Mouse (Mus musculus): Measurements from ENCODE around the gene Dusp7. TPM values are rescaled to one million over a fixed set of nuclear protein-coding genes. Genes with fewer than 3 reads are reported as not detected.
A peak's percentile ranks its signal among the peaks of the same experiment; 100 is the strongest.

Dusp7 gene
- total RNA-seq (2015), result 31.6 and 41.9 TPM in 2 replicates
- total RNA-seq (2017), result 10.8 and 15.0 TPM in 2 replicates

- peak; percentile 23 for ATAC-seq (replicated peaks; ENCODE audit: poor library complexity)
These were observed at the start of gene Dusp7 for GRCm38 (mm10) chr9:106368112-106368717. TSS of gene Dusp7 (plus strand) at chr9:106368632.

GRCm38 (mm10) chr9:106319095-106319494 is 49.3 kb upstream of the Dusp7 start:
- no peak for ATAC-seq (replicated peaks; ENCODE audit: poor library complexity)

DNA sequence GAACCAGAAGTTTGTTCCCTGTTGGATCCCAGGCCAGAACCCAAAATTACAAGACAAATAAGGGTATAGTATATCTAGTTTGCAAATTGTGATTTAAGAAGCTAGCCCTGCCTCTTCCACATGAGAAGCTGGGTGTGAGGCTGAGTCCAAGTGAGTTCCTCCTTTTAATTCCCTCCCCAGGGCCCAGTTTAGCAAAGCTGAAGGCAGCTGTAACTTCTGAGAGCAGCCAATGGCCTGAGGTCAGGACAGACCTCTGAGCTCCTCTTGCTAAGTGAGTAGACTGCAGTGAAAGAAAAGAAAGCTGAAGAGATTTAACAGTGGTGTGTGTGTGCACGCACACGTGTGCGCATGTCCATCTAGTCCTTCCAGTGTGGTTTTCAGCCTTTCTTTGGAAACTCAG is 45.9 kb upstream of the Dusp7 start:
- no peak for ATAC-seq (replicated peaks; ENCODE audit: poor library complexity)

DNA sequence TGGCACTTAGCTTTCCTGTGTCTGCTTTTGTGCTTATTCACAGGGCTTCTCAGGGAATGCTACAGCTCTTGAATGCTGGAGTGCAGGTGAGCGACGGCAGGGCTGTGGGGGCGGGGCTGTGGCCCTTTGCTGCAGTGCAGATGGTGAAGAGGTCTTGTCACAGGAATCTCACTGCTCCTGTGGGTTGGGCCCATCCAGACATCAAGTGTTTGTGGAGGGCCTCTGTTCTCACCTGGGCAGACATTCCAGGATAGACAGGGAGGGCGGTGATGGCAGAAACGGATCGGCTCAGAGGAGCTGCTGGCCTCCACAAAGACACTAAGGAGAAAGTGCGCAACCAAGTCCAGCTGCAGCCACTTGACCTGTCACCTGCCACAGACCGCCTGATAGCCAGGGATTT is 42.2 kb upstream of the Dusp7 start:
- no peak for ATAC-seq (replicated peaks; ENCODE audit: poor library complexity)

- no peak for ATAC-seq (replicated peaks; ENCODE audit: poor library complexity)
These were observed 41.2 kb upstream of the Dusp7 start for GRCm38 (mm10) chr9:106327125-106327809.

- ATAC-seq (replicated peaks; ENCODE audit: poor library complexity), result no peak
These were observed 40.3 kb upstream of the Dusp7 start for GRCm38 (mm10) chr9:106328068-106328610.

DNA sequence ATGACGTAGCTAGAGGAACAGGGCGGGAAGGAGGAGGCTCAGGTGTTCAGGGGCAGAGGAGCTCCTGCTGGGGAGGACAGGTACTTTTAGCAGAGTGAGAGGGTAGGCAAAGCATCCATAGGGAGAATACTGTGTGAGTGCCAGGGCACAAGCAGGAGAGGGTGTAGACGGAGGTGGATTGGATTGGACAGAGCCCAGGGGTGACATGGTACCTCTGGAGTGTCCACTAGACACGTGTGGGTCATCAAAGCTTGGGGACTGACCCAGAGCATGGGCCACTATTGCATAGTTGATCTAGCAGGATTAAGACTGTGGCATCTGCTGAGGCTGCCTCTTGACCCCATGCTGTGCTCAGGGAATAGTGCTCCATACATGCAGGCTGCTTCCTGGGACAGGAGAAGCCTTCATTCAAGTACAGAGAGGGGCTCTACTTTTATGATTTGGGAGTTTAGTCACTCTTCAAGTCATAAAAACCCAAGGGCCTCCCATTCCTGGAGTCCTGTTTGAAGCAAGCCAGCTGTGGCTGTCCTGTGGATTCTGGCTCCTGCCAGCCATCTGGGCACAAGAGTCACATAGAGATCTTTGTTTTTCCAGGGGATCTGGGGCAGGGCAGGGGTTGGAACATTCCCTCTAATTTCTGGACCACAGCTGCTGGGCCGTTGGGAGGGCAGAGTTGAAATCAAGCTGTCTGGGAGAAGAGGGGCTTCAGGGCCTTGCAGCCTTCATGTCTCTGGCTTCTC is 39.5 kb upstream of the Dusp7 start:
- ATAC-seq (replicated peaks; ENCODE audit: poor library complexity), result no peak

GRCm38 (mm10) chr9:106332746-106333145 is 35.7 kb upstream of the Dusp7 start:
- ATAC-seq (replicated peaks; ENCODE audit: poor library complexity), result no peak

GRCm38 (mm10) chr9:106337620-106338019 is 30.8 kb upstream of the Dusp7 start:
- no peak for ATAC-seq (replicated peaks; ENCODE audit: poor library complexity)

- no peak for ATAC-seq (replicated peaks; ENCODE audit: poor library complexity)
These were observed 29.8 kb upstream of the Dusp7 start for GRCm38 (mm10) chr9:106338462-106339172.

DNA sequence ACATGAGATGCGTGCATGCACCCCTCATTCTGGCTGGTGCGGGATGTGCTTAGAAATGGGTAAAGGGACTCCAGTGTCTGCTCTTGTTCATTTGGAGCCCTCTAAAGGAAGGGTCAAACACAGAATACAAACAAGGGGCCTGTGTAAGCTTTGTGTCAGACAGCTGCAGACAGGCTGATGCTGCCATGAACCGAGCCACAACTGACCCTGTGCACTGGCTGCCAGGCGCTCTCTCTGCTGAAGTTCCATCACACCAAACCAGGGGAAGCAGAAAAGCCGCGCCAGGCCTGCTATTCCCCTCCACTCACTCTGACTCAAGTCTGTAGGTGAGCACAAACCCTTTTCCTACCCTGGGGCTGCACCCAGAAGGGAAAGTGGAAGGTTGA is 29.3 kb upstream of the Dusp7 start:
- ATAC-seq (replicated peaks; ENCODE audit: poor library complexity), result no peak

DNA sequence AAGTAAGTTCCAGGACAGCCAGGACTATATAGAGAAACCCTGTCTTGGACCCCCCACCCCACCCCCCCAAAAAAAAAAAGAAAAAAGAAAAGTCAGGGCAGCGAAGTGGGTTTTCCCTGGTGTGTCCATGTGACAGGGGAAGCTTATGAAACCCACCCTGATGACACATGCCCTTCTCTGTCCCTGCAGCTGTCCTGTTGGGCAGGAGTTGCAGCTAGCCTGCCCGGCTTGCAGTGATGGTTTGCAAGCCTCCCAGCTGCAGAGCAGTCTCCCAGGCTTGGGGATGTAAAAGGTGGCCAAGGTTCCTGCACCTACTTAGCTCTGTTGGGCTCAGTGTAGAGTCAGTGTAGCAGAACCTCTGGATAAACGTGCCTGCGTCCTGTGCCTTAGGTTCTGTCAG is 28.7 kb upstream of the Dusp7 start:
- no peak for ATAC-seq (replicated peaks; ENCODE audit: poor library complexity)

DNA sequence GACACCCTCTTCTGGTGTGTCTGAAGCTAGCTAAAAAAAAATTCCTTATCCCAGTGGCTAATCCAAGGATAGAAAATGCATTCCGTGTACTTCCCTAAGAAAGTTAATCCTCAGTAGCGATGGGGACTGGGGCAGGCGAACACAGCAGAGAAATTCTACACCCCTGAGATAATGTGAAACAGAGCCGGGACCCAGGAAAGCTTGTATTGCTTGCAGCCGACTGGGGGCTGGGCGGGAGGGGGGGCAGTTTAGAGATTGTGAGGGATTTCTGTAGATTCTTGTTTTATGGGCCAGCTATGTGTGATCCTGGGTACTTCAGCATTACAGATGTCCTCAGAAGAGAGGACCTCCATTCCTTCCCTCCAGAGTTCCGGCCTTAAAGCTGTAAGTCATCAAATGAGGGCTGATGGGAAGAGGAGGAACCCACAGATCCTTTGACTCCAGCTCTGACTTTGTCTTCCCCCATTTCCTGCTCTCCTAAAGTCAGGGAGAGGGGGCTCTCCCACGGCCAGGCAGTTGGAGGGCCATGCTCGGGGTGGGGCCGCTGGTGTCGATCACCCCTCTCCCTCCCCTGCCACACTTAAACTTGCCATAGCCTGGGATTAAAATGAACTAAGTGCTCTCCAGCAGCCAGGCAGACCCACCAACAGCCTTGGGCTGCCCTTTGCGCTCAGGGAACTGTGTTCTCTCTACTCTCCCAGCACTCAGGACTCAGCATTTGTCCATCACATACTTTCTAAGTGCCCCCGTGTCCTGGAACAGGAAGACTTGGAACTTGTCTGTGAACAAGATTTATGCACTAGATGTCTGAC is 27.7 kb upstream of the Dusp7 start:
- no peak for ATAC-seq (replicated peaks; ENCODE audit: poor library complexity)

DNA sequence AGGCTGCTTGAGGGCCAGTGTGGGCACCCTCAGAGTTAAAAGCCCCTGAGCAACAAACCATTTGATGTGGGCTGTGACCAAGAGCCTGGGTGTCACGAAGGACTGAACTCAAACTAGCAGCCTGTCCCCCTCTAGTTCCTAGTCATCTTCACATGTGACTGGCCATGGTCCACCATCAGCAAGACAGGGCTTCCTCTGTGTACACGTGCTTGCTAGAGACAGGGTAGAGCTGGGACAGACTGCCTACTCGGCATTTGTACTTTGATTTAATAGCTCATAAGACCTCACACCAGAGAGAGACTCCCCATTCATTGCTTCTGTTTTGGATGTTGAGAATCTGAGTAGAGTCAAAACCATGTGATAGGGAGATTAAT is 27.1 kb upstream of the Dusp7 start:
- no peak for ATAC-seq (replicated peaks; ENCODE audit: poor library complexity)

DNA sequence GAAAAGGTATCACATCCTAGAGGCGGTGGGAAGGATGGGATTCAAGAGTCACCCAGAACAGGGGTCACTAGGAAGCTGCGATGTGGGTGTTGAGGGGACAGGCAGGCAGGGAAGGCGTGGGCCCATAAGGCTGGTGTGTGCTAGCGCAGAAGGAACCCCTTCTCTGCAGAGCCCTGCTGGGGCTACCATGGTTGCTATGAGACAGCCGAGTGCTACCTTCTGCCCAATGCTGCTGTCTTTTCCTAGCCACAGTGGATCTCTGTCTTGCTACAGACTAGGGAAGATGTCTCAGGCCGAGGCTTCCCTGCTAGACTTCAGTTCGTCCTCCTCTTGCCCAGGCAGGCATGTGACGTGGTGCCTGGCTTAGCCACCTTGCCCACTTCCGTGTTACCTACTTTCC is 25.9 kb upstream of the Dusp7 start:
- ATAC-seq (replicated peaks; ENCODE audit: poor library complexity), result no peak

DNA sequence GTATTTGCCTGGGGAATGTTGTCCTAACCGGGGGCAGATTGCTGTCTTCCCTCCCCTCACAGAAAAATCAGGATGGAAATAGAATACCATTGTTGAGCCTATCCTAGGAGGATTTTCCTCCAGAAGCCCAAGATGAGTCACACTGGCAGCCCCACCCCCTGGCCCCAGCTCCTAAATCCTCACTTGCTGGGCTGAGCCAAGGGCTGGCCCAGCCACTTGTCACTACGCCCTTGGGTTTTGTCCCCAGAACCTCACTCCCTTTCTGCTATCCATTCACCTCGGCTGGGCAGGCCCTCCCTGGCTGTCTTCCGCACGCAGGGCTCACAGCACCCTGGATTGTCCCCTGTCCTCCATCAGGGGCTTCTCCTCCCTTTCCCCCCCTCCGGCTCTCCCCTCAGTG is 23.3 kb upstream of the Dusp7 start:
- no peak for ATAC-seq (replicated peaks; ENCODE audit: poor library complexity)

DNA sequence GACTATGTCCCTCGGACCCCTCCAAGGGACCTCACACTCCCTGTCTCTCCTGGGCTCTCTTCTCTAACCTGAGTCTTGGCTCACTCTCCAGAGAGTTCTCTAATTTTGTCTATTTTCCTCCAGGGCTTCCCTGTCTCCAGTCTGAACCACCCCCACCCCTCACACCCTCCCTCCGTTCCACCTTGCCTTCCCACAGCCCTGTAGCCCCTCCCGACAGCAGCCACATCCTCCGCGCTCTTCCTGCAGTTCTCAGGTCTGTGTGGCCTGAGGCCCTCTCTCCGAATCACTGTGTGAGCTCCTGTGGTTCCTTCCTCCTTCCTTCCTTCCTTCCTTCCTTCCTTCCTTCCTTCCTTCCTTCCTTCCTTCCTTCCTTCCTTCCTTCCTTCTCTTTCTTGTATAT is 22.8 kb upstream of the Dusp7 start:
- no peak for ATAC-seq (replicated peaks; ENCODE audit: poor library complexity)

- no peak for ATAC-seq (replicated peaks; ENCODE audit: poor library complexity)
These were observed 20.2 kb upstream of the Dusp7 start for GRCm38 (mm10) chr9:106348281-106348680.

GRCm38 (mm10) chr9:106349075-106349474 is 19.4 kb upstream of the Dusp7 start:
- peak; percentile 70 for ATAC-seq (replicated peaks; ENCODE audit: poor library complexity)

DNA sequence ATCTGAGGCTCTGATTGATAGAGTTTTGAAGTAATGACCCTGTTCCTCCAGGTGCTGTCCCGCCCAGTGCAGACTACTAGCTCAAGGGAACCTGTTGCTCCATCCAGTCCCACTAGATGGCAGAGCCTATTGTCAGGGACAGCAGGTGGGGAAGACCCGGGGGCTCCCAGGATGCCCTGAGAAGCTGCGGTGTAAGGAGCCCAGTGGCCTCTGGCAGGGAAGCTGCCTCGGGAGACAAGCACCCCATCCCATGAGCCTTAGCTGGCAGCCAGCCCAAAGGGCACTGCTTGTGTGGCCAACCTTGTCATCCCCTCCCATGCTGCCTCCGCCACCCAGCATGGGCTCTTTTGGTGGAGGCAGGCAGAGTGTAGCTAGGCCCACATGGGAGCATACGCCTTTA is 17.3 kb upstream of the Dusp7 start:
- ATAC-seq (replicated peaks; ENCODE audit: poor library complexity), result peak; percentile 51

Measured in megakaryocyte progenitor cell, adult 5-6 weeks (primary cell).